11 mouse cellular contexts compared by ENCODE assay signal in genomic region chr6:72346261-72346660, GRCm38 (mm10). TPM values are rescaled to one million over a fixed set of nuclear protein-coding genes. Genes with fewer than 3 reads are reported as not detected.
DNase-seq lines count a peak whose midpoint lies in the region; ATAC-seq and TF ChIP-seq lines count a peak whose summit lies in the region.
"Had no signal": no experiment of that assay in that cellular context is flagged by ENCODE, and none has a peak within 500 bp of the region (broad histone marks: within the 10 kb centered on the region; RNA-seq: fewer than 3 reads in every experiment).

No protein-coding gene starts in this region.

- H3K4me3 ChIP-seq in heart, embryonic 15.5 days, result no peak overlapping the region
- H3K4me3 ChIP-seq in MEL (ENCODE audit: control insufficient read depth in 1 of 2, insufficient read depth in 1 of 2, low read depth in 2 of 2, low read length in 2 of 2), result peak overlapping the region; percentile 0 to 74
- H3K4me3 ChIP-seq in hindbrain, embryonic 15.5 days, result no peak overlapping the region
- 0 out of 2 replicates have a peak overlapping the region, but pooled peaks have one; percentile 87 for H3K4me3 ChIP-seq in midbrain, embryonic 12.5 days

- peaks cover 57% of the 10 kb centered on the region for H3K79me2 ChIP-seq in MEL (ENCODE audit: control insufficient read depth, insufficient read depth, low read length, poor library complexity)

- H3K27ac ChIP-seq in heart, embryonic 15.5 days, result no peak overlapping the region
- H3K27ac ChIP-seq in MEL (ENCODE audit: control insufficient read depth, low read depth, low read length), result peak overlapping the region; percentile 97
- H3K27ac ChIP-seq in hindbrain, embryonic 15.5 days (replicated peaks), result no peak overlapping the region
- H3K27ac ChIP-seq in midbrain, embryonic 12.5 days (replicated peaks), result no peak overlapping the region

- 79% methylated on average over 4 of the region's 4 CpGs for WGBS in heart, embryonic 15.5 days
- WGBS in hindbrain, embryonic 15.5 days, result 87% methylated on average over 4 of the region's 4 CpGs
- 82% methylated on average over 4 of the region's 4 CpGs for WGBS in midbrain, embryonic 12.5 days

- DNase-seq in heart, adult 8-10 months (ENCODE audit: low spot score), result no peak
- DNase-seq in MEL (ENCODE audit: low read depth, low spot score), result peak; percentile 71
- DNase-seq in layer of hippocampus, adult 8-10 months (ENCODE audit: low spot score in 2 of 2), result no peak
- no peak for DNase-seq in thymus, postnatal 10 days (ENCODE audit: low spot score in 2 of 2)
- no peak for DNase-seq in layer of hippocampus, adult 18-20 months (ENCODE audit: low spot score in 2 of 2)
- DNase-seq: embryo, embryonic 11 days; kidney, adult 18-20 months had no signal

- H3K4me1 ChIP-seq in heart, embryonic 15.5 days (replicated peaks), result peaks cover 39% of the 10 kb centered on the region
- peaks cover 18 to 26% of the 10 kb centered on the region in 2 experiments for H3K4me1 ChIP-seq in MEL (ENCODE audit: control insufficient read depth in 1 of 2, insufficient read depth in 2 of 2, low read length in 2 of 2)
- H3K4me1 ChIP-seq in hindbrain, embryonic 15.5 days (replicated peaks), result peaks cover 43% of the 10 kb centered on the region
- peaks cover 35% of the 10 kb centered on the region for H3K4me1 ChIP-seq in midbrain, embryonic 12.5 days

- TF ChIP-seq RAD21 in MEL (IDR thresholded peaks at IDR 0.05; ENCODE audit: low read depth, low read length), result no peak

- ATAC-seq in heart, embryonic 15.5 days (replicated peaks; ENCODE audit: insufficient number of reproducible peaks, insufficient read depth, low FRiP score, low read depth), result no peak
- ATAC-seq in hindbrain, embryonic 15.5 days (ENCODE audit: low FRiP score, low read depth), result no peak
- no peak for ATAC-seq in midbrain, embryonic 12.5 days (ENCODE audit: low FRiP score, low read depth)

- TF ChIP-seq CTCF in MEL (IDR thresholded peaks at IDR 0.05 in 2 of 3, conservative IDR thresholded peaks at IDR 0.05 in 1 of 3; ENCODE audit: control insufficient read depth in 1 of 3, insufficient read depth in 1 of 3, low read depth in 2 of 3, low read length in 3 of 3, poor library complexity in 1 of 3, severe bottlenecking in 1 of 3), result 0 out of 6 replicates have a peak, but pooled peaks of 1 of the 3 experiments have one; percentile 13

- no peaks in the 10 kb centered on the region for H3K27me3 ChIP-seq in heart, embryonic 15.5 days
- no peaks in the 10 kb centered on the region for H3K27me3 ChIP-seq in MEL (ENCODE audit: control insufficient read depth in 1 of 2, insufficient read depth in 2 of 2, low read length in 2 of 2)
- H3K27me3 ChIP-seq in hindbrain, embryonic 15.5 days, result no peaks in the 10 kb centered on the region
- no peaks in the 10 kb centered on the region for H3K27me3 ChIP-seq in midbrain, embryonic 12.5 days
- H3K27me3 ChIP-seq: lung, embryonic 15.5 days had no signal

- H3K9me3 ChIP-seq in heart, embryonic 15.5 days (replicated peaks), result no peaks in the 10 kb centered on the region
- no peaks in the 10 kb centered on the region for H3K9me3 ChIP-seq in MEL (replicated peaks; ENCODE audit: insufficient read depth, low read length)
- no peaks in the 10 kb centered on the region for H3K9me3 ChIP-seq in hindbrain, embryonic 15.5 days
- no peaks in the 10 kb centered on the region for H3K9me3 ChIP-seq in midbrain, embryonic 12.5 days
- H3K9me3 ChIP-seq: lung, embryonic 15.5 days had no signal

- H3K36me3 ChIP-seq in heart, embryonic 15.5 days, result peaks cover 22% of the 10 kb centered on the region
- peaks cover 2 to 38% of the 10 kb centered on the region in 2 experiments; a peak in 3 of 4 replicates for H3K36me3 ChIP-seq in MEL (ENCODE audit: control insufficient read depth in 1 of 2, insufficient read depth in 2 of 2, low read length in 2 of 2)
- H3K36me3 ChIP-seq in hindbrain, embryonic 15.5 days, result peaks cover 24% of the 10 kb centered on the region
- peaks cover 32% of the 10 kb centered on the region for H3K36me3 ChIP-seq in midbrain, embryonic 12.5 days

- no peak for TF ChIP-seq POLR2A in MEL (IDR thresholded peaks at IDR 0.05; ENCODE audit: control insufficient read depth in 1 of 2, insufficient read depth in 1 of 2, low read depth in 1 of 2, low read length in 2 of 2, poor library complexity in 1 of 2)

- no peak overlapping the region for H3K9ac ChIP-seq in heart, embryonic 15.5 days
- peak overlapping the region; percentile 99 for H3K9ac ChIP-seq in MEL (ENCODE audit: control insufficient read depth, low read depth, low read length, poor library complexity, severe bottlenecking)
- no peak overlapping the region for H3K9ac ChIP-seq in hindbrain, embryonic 15.5 days
- H3K9ac ChIP-seq in midbrain, embryonic 12.5 days (replicated peaks), result no peak overlapping the region

- 0 out of 4 replicates have a peak, but pooled peaks of 1 of the 2 experiments have one; percentile 10 for TF ChIP-seq EP300 in MEL (IDR thresholded peaks at IDR 0.05; ENCODE audit: low read depth in 1 of 2, low read length in 2 of 2)

- peak overlapping the region; percentile 73 for H3K4me2 ChIP-seq in heart, embryonic 15.5 days
- peak overlapping the region; percentile 82 for H3K4me2 ChIP-seq in hindbrain, embryonic 15.5 days
- H3K4me2 ChIP-seq in midbrain, embryonic 12.5 days (replicated peaks), result peak overlapping the region; percentile 74; the same call in 1 of the 2 replicates

TF ChIP-seq in MEL, 35 proteins besides CTCF, POLR2A, EP300 and RAD21 (continues in another document):
- 0 out of 2 replicates have a peak, but pooled peaks have one; percentile 20 for TF ChIP-seq MAX (IDR thresholded peaks at IDR 0.05; ENCODE audit: low read length)
- TF ChIP-seq CHD2 (IDR thresholded peaks at IDR 0.05; ENCODE audit: low read length), result no peak
- TF ChIP-seq MXI1 (IDR thresholded peaks at IDR 0.05; ENCODE audit: low read depth, low read length), result 0 out of 2 replicates have a peak, but pooled peaks have one; percentile 8

RNA-seq across cellular contexts. Expression of gene 0610030E20Rik, which starts 0.9 kb away (rescaled TPM):
- polyA plus RNA-seq in heart, embryonic 15.5 days (2015; fragmentation: Nextera tagmentation; extraction: Ambion mirVana), result 15.6 and 20.0 TPM in 2 replicates
- 10 to 100 TPM in 1 of 4 experiments, 1 to 10 TPM in 3; 7.6 to 10.4 (median 8.0) TPM for total RNA-seq in heart, adult 8-10 months (2022)
- 13.8 and 14.2 TPM in 2 replicates for total RNA-seq in MEL (2012; rRNA removed)
- polyA plus RNA-seq in MEL (2012; ENCODE audit: insufficient read depth in 1 of 2, insufficient read length in 2 of 2, low read depth in 1 of 2, low replicate concordance in 2 of 2, missing spikeins in 1 of 2), result 10 to 100 TPM in 1 of 2 experiments, not detected in 1; 28.5 TPM
- polyA plus RNA-seq in hindbrain, embryonic 15.5 days (2015; fragmentation: Nextera tagmentation; extraction: Ambion mirVana), result 18.3 and 18.8 TPM in 2 replicates
- 25.4 and 29.6 TPM in 2 replicates for polyA plus RNA-seq in midbrain, embryonic 12.5 days (2016; fragmentation: Nextera tagmentation; extraction: Ambion mirVana)
- total RNA-seq in layer of hippocampus, adult 8-10 months (2022), result 10 to 100 TPM; 15.6 to 19.6 (median 18.1) TPM
- total RNA-seq in layer of hippocampus, adult 18-20 months (2021), result 10 to 100 TPM; 17.0 to 17.9 TPM

RNA-seq across cellular contexts. Expression of gene Usp39, which starts 1.3 kb away (rescaled TPM):
- polyA plus RNA-seq in heart, embryonic 15.5 days (2015; fragmentation: Nextera tagmentation; extraction: Ambion mirVana), result 25.3 and 28.0 TPM in 2 replicates
- 10 to 100 TPM; 14.4 to 20.0 (median 15.2) TPM for total RNA-seq in heart, adult 8-10 months (2022)
- total RNA-seq in MEL (2012; rRNA removed), result 106 and 113 TPM in 2 replicates
- 100 to 1,000 TPM in 1 of 2 experiments, not detected in 1; 103 TPM for polyA plus RNA-seq in MEL (2012; ENCODE audit: insufficient read depth in 1 of 2, insufficient read length in 2 of 2, low read depth in 1 of 2, low replicate concordance in 2 of 2, missing spikeins in 1 of 2)
- polyA plus RNA-seq in hindbrain, embryonic 15.5 days (2015; fragmentation: Nextera tagmentation; extraction: Ambion mirVana), result 40.5 and 42.5 TPM in 2 replicates
- 68.9 and 72.4 TPM in 2 replicates for polyA plus RNA-seq in midbrain, embryonic 12.5 days (2016; fragmentation: Nextera tagmentation; extraction: Ambion mirVana)
- total RNA-seq in layer of hippocampus, adult 8-10 months (2022), result 10 to 100 TPM; 31.3 to 34.3 (median 32.4) TPM
- 10 to 100 TPM; 31.1 to 33.1 TPM for total RNA-seq in layer of hippocampus, adult 18-20 months (2021)

RNA-seq across cellular contexts. Expression of gene Tmem150a, which starts 9.0 kb away (rescaled TPM):
- polyA plus RNA-seq in heart, embryonic 15.5 days (2015; fragmentation: Nextera tagmentation; extraction: Ambion mirVana), result 11.1 and 12.8 TPM in 2 replicates
- 10 to 100 TPM; 20.4 to 24.3 (median 22.2) TPM for total RNA-seq in heart, adult 8-10 months (2022)
- 0.15 and 0.16 TPM in 2 replicates for total RNA-seq in MEL (2012; rRNA removed)
- polyA plus RNA-seq in MEL (2012; ENCODE audit: insufficient read depth in 1 of 2, insufficient read length in 2 of 2, low read depth in 1 of 2, low replicate concordance in 2 of 2, missing spikeins in 1 of 2), result 1 to 10 TPM in 1 of 2 experiments, not detected in 1; 2.5 TPM
- 20.9 and 21.2 TPM in 2 replicates for polyA plus RNA-seq in hindbrain, embryonic 15.5 days (2015; fragmentation: Nextera tagmentation; extraction: Ambion mirVana)
- polyA plus RNA-seq in midbrain, embryonic 12.5 days (2016; fragmentation: Nextera tagmentation; extraction: Ambion mirVana), result 7.3 and 8.2 TPM in 2 replicates
- total RNA-seq in layer of hippocampus, adult 8-10 months (2022), result 10 to 100 TPM; 10.9 to 13.4 (median 11.4) TPM
- total RNA-seq in layer of hippocampus, adult 18-20 months (2021), result 1 to 10 TPM; 8.4 to 9.2 TPM

RNA-seq across cellular contexts. Expression of gene Rnf181, which starts 20.5 kb away (rescaled TPM):
- polyA plus RNA-seq in heart, embryonic 15.5 days (2015; fragmentation: Nextera tagmentation; extraction: Ambion mirVana), result 76.8 and 86.0 TPM in 2 replicates
- total RNA-seq in heart, adult 8-10 months (2022), result 10 to 100 TPM; 39.5 to 49.6 (median 41.5) TPM
- total RNA-seq in MEL (2012; rRNA removed), result 47.2 and 50.7 TPM in 2 replicates
- 100 to 1,000 TPM; 107 to 268 TPM for polyA plus RNA-seq in MEL (2012; ENCODE audit: insufficient read depth in 1 of 2, insufficient read length in 2 of 2, low read depth in 1 of 2, low replicate concordance in 2 of 2, missing spikeins in 1 of 2)
- polyA plus RNA-seq in hindbrain, embryonic 15.5 days (2015; fragmentation: Nextera tagmentation; extraction: Ambion mirVana), result 128 and 135 TPM in 2 replicates
- polyA plus RNA-seq in midbrain, embryonic 12.5 days (2016; fragmentation: Nextera tagmentation; extraction: Ambion mirVana), result 98.1 and 98.7 TPM in 2 replicates
- total RNA-seq in layer of hippocampus, adult 8-10 months (2022), result 10 to 100 TPM; 72.3 to 86.0 (median 78.8) TPM
- total RNA-seq in layer of hippocampus, adult 18-20 months (2021), result 10 to 100 TPM; 87.5 to 89.4 TPM

RNA-seq across cellular contexts. Expression of gene Vamp5, which starts 34.0 kb away (rescaled TPM):
- polyA plus RNA-seq in heart, embryonic 15.5 days (2015; fragmentation: Nextera tagmentation; extraction: Ambion mirVana), result 43.2 and 46.1 TPM in 2 replicates
- 10 to 100 TPM; 58.0 to 68.1 (median 61.2) TPM for total RNA-seq in heart, adult 8-10 months (2022)
- total RNA-seq in MEL (2012; rRNA removed), result 490 and 593 TPM in 2 replicates
- 100 to 1,000 TPM in 1 of 2 experiments, not detected in 1; 465 TPM for polyA plus RNA-seq in MEL (2012; ENCODE audit: insufficient read depth in 1 of 2, insufficient read length in 2 of 2, low read depth in 1 of 2, low replicate concordance in 2 of 2, missing spikeins in 1 of 2)
- polyA plus RNA-seq in hindbrain, embryonic 15.5 days (2015; fragmentation: Nextera tagmentation; extraction: Ambion mirVana), result 16.2 and 17.8 TPM in 2 replicates
- 10.2 and 12.7 TPM in 2 replicates for polyA plus RNA-seq in midbrain, embryonic 12.5 days (2016; fragmentation: Nextera tagmentation; extraction: Ambion mirVana)
- 1 to 10 TPM; 3.8 to 8.8 (median 7.4) TPM for total RNA-seq in layer of hippocampus, adult 8-10 months (2022)
- 1 to 10 TPM; 5.8 to 8.1 TPM for total RNA-seq in layer of hippocampus, adult 18-20 months (2021)

Comparison
In these comparisons a context has a peak if more than half of its experiments do, and no peak if none do; other contexts are left out.
1. H3K4me3 ChIP-seq: peak in MEL (2 of 2) and midbrain, embryonic 12.5 days (single experiment); none in heart, embryonic 15.5 days (single experiment) and hindbrain, embryonic 15.5 days (single experiment).
2. Peak in every context shown above with its lines, with median percentiles within 50 percentile points of each other: H3K4me2 ChIP-seq.